Mouse (Mus musculus): ENCODE data around the gene Clp1.
"Not testable (repeated sequence)": the region's sequence is repeated elsewhere in the genome, so short reads cannot be mapped to it uniquely, and the experiment has no call there.

Gene Clp1

GRCm38 (mm10) chr2:84737451-84737925, 10.3 kb upstream of the Clp1 start:
- no peak for DNase-seq

DNA sequence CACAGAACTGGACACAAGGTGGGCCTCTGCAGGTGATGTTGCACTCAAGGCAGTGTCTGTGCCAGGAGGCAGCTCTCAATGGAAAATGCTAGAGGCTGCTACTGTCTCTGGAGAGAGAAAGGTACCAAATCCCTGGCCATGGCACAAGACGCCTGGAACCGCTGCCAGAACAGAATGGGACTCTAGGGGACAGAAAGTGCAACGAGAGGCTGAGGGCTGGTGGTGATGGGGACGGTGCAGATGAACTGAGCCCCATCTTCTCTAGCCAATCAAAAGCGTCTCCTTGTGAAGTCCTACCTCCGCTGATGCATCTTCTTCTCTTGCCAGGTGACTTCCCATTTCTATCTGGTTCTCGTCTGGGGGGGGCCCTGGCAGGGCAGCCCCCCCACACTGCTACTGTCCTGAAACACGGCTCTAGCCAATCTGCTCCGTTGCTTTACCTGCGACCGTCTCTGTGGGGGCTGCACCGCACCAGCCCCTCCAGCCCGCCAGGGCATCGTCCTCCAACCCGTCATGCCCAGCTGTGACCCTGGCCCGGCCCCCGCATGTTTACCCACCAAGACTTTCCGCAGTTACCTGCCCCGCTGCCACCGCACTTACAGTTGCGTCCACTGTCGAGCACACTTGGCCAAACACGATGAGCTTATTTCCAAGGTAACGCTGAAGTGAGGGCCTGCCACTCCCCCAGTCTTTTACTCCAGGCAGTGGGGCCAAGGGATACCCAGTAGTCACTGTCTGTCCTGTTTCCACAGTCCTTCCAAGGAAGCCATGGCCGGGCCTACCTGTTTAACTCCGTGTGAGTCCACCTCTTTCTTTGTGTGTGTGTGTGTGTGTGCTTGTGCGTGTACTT, 9.4 kb upstream of the Clp1 start:
- no peak for DNase-seq

- DNase-seq = no peak
Observed at GRCm38 (mm10) chr2:84735346-84735920, 8.3 kb upstream of the Clp1 start.

DNA sequence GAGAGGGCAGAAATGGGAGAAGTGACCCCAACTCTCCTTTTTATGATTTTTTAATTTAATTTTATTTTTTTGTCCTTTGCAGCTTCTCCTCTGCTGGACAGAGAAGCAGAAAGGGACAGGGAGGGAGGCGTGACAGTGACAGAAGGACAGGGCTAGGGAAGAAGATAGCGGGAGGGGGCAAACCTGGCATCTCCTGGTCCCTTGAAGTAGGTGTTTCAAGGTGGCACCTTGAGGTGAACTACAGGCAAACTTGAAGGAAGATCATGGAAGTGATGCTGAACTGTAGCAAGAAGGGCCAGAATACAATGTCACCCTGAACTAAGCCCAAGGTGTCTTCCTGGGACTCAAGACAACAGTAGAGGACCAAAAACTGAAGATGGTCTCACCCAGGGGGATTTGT, 7.8 kb upstream of the Clp1 start:
- DNase-seq = no peak

GRCm38 (mm10) chr2:84734351-84734864, 7.3 kb upstream of the Clp1 start:
- DNase-seq = no peak

DNA sequence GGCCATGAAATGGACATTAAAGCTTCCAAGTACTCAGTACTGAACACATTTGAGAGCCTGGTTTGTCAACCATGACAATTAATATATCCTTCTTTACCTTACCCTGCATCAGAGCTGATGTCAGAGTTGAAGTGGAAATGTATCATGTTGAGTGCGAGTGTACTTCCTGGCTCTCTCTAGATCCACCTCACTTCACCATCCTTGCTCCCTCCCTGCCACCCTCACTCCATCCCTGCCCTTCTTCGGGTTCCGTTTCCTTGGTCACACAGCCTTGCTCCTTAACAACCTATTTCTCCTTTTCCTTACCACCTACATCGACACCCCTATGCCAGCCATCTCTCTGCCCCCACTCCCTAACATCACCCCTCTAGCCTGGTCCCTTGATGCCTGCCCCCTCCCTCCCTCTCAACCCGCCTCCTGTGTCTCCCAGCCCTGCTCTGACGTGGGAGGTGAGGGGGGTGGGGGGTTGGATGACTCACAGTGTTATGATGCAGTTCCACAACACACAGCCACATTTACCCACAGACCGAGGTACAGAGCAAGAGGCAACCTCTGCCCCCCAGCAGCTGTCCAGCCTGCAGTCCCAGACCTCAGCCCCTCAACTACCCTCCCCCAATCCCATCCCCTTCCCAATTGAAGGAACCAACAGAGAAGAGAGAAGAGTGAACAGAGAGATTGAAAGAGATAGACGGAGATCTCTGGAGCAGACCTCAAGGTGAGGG, 6.6 kb upstream of the Clp1 start, which contains the start of gene Ypel4:
TSS of gene Ypel4 (plus strand) at position 480 of the 722 bp plus-strand sequence.
- peak; percentile 83 for DNase-seq

- no peak for DNase-seq
Observed at GRCm38 (mm10) chr2:84732394-84732793, 5.2 kb upstream of the Clp1 start.

- no peak for DNase-seq
Observed at GRCm38 (mm10) chr2:84731206-84731605, 4.1 kb upstream of the Clp1 start.

DNA sequence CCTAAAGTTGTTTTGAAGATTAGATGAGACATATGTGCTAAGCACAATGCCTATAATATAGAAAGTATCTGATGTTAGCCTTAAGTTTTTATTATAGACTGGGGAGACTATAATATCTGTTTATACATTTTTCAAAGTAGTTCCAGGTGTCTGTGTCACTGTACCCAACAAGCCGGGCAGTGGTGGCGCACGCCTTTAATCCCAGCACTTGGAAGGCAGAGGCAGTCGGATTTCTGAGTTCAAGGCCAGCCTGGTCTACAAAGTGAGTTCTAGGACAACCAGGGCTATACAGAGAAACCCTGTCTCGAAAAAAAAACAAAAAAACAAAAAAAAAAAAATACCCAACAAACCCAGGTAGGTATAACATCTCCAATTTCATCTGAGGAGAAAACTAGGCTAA, 1.0 kb upstream of the Clp1 start:
- not testable (repeated sequence) for DNase-seq

GRCm38 (mm10) chr2:84726716-84727115, 434 bp downstream of the Clp1 start:
- no peak for DNase-seq

DNA sequence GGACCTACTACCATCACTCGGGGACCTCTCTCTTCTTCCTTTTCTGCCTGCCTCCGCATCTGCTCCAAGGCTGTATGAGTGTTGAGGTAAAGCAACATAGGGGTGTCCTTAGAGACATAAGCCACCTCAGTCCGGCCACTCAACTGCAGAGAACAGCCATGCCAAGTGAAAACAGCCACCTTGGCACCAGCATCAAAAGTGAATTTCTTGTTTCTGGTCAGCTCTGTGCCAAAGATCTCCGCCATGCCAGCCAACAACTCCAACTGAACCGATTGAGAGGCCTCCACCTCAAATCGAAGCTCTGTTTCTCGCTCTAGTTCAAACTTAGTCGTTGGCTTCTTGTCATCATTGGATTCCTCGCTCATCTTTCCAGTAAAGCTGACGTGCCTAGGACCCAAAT, 1.4 kb downstream of the Clp1 start:
- no peak for DNase-seq

DNA sequence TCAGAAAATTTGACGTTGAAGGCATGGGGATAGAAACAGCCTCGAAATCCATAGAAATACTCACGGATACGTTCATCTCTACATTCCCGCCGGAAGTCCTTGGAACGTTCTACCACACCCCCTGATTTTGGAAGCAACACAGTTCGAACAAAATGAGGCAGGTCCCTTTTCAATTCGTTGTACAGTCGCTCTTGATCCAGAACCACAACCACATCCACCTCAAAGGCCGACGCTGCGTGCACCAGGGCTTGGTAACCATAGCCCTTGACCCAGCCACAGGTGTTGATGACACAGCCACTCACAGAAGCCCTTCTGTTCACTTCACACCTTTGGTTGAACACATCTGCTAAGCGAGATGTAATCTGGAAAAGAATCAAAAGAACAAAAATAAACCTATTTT, 3.3 kb downstream of the Clp1 start:
- no peak for DNase-seq

GRCm38 (mm10) chr2:84721182-84721581, 6.0 kb downstream of the Clp1 start:
- no peak for DNase-seq

- no peak for DNase-seq
Observed at GRCm38 (mm10) chr2:84720718-84721117, 6.4 kb downstream of the Clp1 start.

DNA sequence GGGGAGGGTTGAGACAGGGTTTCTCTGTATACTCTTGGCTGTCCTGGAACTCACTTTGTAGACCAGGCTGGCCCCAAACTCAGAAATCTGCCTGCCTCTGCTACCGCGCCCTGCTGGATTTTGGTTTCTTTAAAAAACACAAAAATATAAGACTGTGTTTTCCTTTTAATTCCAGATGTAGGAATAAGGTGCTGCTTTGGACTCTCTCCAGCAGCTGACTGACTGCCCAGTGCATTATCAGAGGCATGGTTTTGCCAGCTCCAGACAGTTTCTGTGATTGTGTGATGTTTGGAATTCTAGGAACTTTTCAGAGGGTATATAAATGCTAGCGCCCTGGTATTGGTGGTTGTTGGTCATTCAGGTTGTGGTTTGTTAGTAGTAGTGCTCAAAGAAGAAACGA, 9.8 kb downstream of the Clp1 start:
- no peak for DNase-seq

DNA sequence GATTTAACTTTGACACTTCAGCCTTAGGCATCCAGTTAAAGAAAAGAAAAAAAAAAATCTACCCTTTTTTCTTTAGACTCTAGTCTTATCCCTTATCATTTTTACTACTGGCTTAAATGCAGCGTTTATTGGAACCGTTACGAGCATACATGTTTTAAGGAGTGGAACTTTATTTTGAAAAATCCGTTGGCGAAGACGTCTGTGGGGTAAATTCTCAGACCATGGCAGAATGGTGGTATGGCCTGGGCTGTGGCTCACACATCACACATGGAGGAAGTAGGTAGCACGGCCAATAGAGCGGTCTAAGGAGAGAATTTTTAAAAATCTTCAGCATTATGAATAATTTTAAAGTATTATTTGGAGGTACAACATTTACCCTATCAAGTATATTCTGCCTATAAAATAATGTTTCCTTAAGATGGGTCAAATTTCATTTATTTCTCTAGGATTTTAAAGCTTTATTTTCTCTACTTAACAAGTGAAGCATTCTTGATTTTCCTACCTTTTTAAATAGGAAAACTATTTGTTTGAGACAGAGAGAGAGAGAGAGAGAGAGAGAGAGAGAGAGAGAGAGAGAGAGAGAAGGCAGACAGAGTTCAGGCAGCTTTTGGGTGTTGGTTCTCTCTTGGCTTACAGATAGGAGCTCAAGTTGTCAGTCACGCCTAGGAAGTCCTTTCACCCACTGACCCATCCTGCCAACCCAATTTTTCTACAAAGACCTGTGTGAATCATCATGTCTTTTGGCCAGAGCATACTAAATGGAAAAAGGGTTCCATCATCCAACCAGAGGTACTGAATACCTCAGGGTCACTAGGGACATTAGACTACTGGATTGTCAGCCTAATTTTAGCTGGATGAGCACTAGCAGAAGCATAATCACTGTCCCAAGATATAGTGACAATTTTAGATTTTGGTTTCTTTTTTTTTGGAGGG, 10.5 kb downstream of the Clp1 start:
- no peak for DNase-seq

GRCm38 (mm10) chr2:84715562-84716361, 11.4 kb downstream of the Clp1 start:
- peak; percentile 97 for DNase-seq

GRCm38 (mm10) chr2:84714811-84715561, 12.2 kb downstream of the Clp1 start, which contains the start of gene Zdhhc5:
Zdhhc5 (minus strand) TSS chr2:84715180.
- DNase-seq = peak; percentile 99

- DNase-seq = no peak
Observed at GRCm38 (mm10) chr2:84714422-84714810, 12.7 kb downstream of the Clp1 start.

DNA sequence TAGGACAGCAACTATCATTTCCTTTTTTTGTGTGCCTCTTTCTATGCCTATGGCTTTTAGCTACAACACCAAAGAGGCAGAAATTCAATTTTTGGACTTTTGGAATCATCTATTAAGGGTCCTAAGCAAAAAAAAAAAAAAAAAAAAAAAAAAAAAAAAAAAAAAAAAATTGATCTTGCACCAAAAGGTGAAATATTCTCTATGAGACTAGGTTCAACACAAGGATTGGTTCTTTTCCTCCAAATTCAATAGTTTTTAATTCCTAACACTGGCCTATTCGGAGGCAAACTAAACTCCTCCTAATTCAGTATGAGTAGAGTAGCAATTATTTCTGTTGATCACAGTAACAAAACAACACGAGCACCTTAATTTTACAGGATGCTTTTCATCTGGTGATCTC, 15.3 kb downstream of the Clp1 start:
- DNase-seq = no peak

- DNase-seq = no peak
Observed at GRCm38 (mm10) chr2:84707523-84707922, 19.6 kb downstream of the Clp1 start.

All from layer of hippocampus, adult 9-11 months (tissue).